Mouse (Mus musculus): ENCODE measurements around the gene Rer1.

Gene Rer1

GRCm38 (mm10) chr4:155074418-155074817 lies 11.8 kb downstream of the Rer1 start:
- no peak for DNase-seq (ENCODE audit: low spot score)

GRCm38 (mm10) chr4:155070921-155071320 lies 15.3 kb downstream of the Rer1 start:
- no peak for DNase-seq (ENCODE audit: low spot score)

- DNase-seq (ENCODE audit: low spot score): no peak
Observed at GRCm38 (mm10) chr4:155070199-155070598, 16.0 kb downstream of the Rer1 start.

- no peak for DNase-seq (ENCODE audit: low spot score)
Observed at GRCm38 (mm10) chr4:155069191-155069590, 17.0 kb downstream of the Rer1 start.

- no peak for DNase-seq (ENCODE audit: low spot score)
Observed at GRCm38 (mm10) chr4:155068357-155068972, 17.7 kb downstream of the Rer1 start.

- DNase-seq (ENCODE audit: low spot score): peak; percentile 98
Observed at GRCm38 (mm10) chr4:155066834-155067522, 19.2 kb downstream of the Rer1 start, which contains the start of gene Pex10. Gene Pex10, plus strand, starts transcription at chr4:155067016.

GRCm38 (mm10) chr4:155065970-155066833 lies 20.0 kb downstream of the Rer1 start:
- peak; percentile 82 for DNase-seq (ENCODE audit: low spot score)

GRCm38 (mm10) chr4:155064474-155064873 lies 21.7 kb downstream of the Rer1 start:
- no peak for DNase-seq (ENCODE audit: low spot score)

- no peak for DNase-seq (ENCODE audit: low spot score)
Observed at GRCm38 (mm10) chr4:155063895-155064294, 22.3 kb downstream of the Rer1 start.

GRCm38 (mm10) chr4:155058325-155058724 lies 27.9 kb downstream of the Rer1 start:
- DNase-seq (ENCODE audit: low spot score): no peak

GRCm38 (mm10) chr4:155056724-155057123 lies 29.5 kb downstream of the Rer1 start, which contains the start of gene Plch2:
Gene Plch2, minus strand, starts transcription at chr4:155056784.
- no peak for DNase-seq (ENCODE audit: low spot score)

- DNase-seq (ENCODE audit: low spot score): no peak
Observed at GRCm38 (mm10) chr4:155050116-155050515, 36.1 kb downstream of the Rer1 start.

- DNase-seq (ENCODE audit: low spot score): no peak
Observed at GRCm38 (mm10) chr4:155046636-155047035, 39.5 kb downstream of the Rer1 start.

GRCm38 (mm10) chr4:155043289-155043625 lies 42.9 kb downstream of the Rer1 start:
- DNase-seq (ENCODE audit: low spot score): no peak

GRCm38 (mm10) chr4:155042606-155043288 lies 43.4 kb downstream of the Rer1 start:
- no peak for DNase-seq (ENCODE audit: low spot score)

- DNase-seq (ENCODE audit: low spot score): no peak
Observed at GRCm38 (mm10) chr4:155040696-155041095, 45.5 kb downstream of the Rer1 start.

- DNase-seq (ENCODE audit: low spot score): no peak
Observed at GRCm38 (mm10) chr4:155040197-155040596, 46.0 kb downstream of the Rer1 start.

GRCm38 (mm10) chr4:155034787-155035186 lies 51.4 kb downstream of the Rer1 start:
- no peak for DNase-seq (ENCODE audit: low spot score)

GRCm38 (mm10) chr4:155034202-155034601 lies 52.0 kb downstream of the Rer1 start:
- no peak for DNase-seq (ENCODE audit: low spot score)

- DNase-seq (ENCODE audit: low spot score): no peak
Observed at GRCm38 (mm10) chr4:155033115-155033514, 53.1 kb downstream of the Rer1 start.

- no peak for DNase-seq (ENCODE audit: low spot score)
Observed at GRCm38 (mm10) chr4:155024170-155025010, 61.8 kb downstream of the Rer1 start.
